Mouse (Mus musculus): ENCODE results near the gene Nova2.

The Nova2 gene

DNA sequence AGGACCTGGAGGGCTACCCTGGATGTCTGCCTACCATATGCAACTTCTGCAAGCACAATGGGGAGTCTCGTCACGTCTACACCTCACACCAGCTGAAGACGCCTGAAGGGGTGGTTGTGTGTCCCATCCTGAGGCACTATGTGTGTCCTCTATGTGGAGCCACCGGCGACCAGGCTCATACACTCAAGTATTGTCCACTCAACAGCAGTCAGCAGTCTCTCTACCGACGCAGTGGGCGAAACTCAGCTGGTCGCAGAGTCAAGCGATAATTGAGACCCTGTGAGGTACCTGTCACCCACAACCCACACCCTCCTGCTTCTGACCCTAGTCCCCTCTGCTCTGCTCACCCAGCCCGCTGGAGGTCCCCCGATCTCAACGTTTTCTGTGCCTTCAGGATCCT is 62.1 kb downstream of the Nova2 start:
- DNase-seq, result no peak

DNA sequence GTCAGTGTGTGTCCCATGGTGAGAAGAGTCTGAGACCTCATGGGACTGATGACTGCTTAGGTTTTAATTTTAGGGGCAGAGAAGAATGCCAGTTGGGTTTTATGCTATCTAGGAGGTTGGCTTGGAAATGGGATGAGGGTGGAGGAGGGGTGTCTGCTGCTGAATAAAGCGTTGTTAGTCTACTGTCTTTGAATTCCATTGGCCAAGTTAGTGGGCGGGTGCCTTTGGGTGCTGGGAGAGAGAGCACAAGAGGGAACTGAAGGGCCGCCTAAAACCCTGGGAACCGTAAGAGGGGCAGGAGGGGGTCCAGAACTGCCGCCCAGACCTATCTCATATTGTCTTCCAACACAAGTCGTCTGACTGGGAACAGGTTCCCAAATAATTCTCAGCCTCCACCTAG is 63.1 kb downstream of the Nova2 start:
- DNase-seq, result no peak

DNA sequence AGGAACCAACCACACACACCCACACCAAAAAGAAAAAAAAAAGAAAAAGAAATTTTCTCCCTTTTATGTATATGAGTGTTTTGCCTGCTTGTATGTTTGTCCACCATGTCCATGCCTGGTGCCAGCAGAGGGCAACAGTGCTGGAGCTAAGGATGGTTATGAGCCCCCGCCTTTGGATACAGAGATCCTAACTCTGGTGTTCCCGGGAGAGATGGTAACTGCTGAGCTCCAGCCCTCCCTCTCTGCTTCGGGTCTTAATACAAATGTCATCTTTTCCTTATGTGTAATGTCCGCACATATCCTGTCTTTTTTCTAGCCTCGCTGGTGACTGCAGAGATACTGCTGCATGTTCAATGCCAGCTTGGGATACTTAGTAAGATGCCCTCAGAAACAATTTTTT is 64.3 kb downstream of the Nova2 start:
- no peak for DNase-seq

DNA sequence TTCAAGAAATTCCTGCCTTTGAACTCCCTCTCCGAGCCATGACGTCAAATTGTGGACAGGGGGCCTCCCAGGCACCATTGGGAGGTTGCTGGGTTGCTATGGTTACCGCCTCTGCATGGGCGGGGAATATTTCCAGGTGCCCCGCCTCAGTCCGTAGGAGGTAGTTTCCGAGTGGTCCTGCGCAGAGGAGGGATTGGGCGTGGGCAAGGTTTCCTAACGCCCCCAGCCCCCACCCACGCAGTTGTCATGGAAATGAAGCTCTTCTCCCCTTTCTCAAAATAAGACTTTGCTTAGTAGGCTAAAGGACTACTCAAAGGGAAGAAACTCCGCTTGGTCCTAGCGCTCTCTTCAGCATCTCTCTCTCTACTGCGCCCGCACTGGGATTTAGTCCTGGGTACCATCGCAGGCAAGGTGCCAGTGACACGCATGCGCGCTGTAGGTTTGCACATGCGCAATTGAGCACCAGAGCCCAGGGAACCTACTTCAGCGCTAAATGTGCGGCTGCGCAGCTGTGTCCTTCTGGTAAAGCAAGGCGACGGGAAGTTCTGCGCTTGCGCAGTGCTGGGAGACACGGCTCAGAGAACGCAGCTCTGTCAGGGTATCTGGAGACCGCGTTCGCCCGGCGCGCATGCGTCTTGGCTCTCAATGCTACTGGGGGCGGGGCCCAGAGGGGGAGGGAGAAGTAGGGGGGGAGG is 65.1 kb downstream of the Nova2 start, which contains the start of gene Mypop:
Gene Mypop (plus strand): TSS at position 645 of the 695 bp plus-strand sequence.
- DNase-seq, result peak; percentile 98 to 99

- peak; percentile 25 to 49 for DNase-seq
These were observed 66.1 kb downstream of the Nova2 start for GRCm38 (mm10) chr7:18991660-18992293.

GRCm38 (mm10) chr7:18992294-18992675 is 66.6 kb downstream of the Nova2 start:
- DNase-seq, result peak in 1 of 2 experiments; percentile 33

- no peak for DNase-seq
These were observed 67.3 kb downstream of the Nova2 start for GRCm38 (mm10) chr7:18993036-18993435.

DNA sequence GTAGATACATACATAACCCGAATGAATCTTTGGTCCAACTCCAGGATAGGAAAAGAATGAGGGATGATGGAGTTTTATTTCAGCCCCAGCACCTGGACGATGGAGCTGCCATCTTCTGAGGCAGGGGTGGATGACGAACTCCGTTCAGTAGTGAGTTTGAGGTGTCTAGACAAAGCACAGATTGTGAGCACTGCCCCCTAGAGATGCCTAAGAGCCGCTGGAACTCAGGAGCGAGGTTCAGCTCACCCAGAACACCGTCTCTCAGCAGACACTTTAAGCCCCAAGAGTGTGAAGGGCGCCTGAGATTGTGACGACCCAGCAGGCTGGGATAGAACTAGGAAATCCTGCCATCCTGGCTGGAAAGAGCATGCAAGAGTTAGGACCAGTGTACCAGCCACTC is 73.1 kb downstream of the Nova2 start:
- no peak for DNase-seq

DNA sequence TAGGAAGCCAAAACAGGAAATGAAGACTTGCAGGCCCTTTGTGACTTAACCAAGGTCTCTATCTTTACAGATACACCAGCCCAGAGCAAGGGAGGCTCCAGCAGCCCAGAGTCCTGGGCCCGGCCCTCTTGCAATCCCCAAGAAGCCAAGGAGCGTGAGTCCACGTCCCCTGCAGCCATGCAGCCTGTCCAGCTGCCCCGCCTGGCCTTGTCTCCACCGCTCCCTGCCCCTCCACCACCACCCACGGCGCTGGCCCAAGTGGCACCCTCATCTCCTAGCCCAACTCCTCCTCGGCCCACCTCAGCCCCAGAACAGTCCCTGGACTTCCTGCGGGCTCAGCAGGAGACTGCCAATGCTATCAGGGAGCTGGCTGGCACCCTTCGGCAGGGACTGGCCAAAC is 74.7 kb downstream of the Nova2 start:
- DNase-seq, result peak; percentile 44 to 61

DNA sequence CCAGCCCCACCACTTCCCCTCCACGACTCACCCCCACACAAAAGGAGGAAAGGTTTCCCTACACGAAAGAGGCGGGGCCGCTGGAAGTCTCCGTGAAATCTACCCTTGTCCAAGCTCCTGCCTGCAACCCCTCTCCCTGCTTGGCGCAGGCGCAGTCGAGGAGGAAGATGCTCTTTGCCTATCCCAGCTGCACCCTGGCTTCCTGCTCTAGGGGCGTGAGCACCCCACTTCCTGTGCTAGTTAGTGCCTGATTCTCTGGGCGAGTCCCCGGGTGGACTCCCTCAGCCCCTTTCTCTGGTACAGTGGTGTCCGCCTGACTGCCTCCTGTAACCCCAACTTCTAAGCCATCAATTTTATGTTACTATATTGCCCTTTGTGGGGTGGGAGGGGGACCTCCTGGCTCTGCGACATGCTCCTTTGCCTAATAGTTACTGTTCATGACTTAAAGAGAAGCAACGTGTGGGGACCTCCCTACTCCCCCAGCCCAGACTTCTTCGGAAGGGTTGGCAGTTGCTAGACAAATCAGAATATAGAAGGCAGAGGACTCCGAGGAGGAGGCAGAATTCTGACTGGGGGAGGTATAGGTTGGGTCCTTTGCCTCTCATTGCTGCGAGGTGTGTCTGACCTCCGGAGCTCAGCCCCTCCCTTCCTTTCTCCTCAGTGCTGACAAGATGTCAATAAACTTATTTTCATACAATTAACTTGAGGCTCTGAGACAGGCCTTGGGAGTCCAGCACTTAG is 75.5 kb downstream of the Nova2 start:
- DNase-seq, result peak; percentile 92 to 96

DNA sequence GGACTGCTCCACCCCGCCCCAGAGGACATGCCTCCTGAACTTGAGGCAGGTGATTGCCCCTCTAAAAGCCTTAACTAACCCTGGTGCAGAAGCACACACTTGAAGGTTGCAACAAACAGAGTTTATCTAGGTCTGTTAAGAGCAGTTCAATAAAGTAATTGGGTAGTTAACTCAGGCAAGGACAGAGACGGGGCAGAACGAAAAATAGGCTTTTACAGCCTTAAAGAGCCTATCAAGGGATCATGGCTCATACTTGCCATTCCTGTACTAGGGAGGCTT is 76.1 kb downstream of the Nova2 start:
- no peak for DNase-seq

DNA sequence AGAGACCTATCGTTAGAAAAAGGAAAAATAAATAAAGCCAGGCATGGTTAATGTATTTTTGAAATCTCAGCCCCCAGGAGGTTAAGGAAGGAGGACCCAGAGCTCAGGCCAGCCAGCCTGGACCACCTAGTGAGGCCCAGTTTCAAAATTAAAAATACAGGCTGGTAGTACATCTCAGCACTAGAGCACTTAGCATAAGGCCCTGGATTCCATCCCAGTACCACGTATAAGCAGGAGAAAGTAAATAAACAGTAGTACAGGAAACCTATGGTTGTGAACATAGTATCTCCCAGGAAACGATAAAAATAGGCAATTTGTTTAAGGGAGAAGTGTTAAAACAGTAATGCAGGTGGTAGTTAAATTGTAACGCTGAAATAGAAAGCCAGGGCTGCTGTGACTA is 76.4 kb downstream of the Nova2 start:
- no peak for DNase-seq

GRCm38 (mm10) chr7:19002848-19003498 is 77.3 kb downstream of the Nova2 start:
- DNase-seq, result peak; percentile 63 to 65

GRCm38 (mm10) chr7:19003902-19004630 is 78.4 kb downstream of the Nova2 start, which contains the start of gene Irf2bp1:
TSS of gene Irf2bp1 (plus strand) at chr7:19004044.
- peak; percentile 90 to 93 for DNase-seq

DNA sequence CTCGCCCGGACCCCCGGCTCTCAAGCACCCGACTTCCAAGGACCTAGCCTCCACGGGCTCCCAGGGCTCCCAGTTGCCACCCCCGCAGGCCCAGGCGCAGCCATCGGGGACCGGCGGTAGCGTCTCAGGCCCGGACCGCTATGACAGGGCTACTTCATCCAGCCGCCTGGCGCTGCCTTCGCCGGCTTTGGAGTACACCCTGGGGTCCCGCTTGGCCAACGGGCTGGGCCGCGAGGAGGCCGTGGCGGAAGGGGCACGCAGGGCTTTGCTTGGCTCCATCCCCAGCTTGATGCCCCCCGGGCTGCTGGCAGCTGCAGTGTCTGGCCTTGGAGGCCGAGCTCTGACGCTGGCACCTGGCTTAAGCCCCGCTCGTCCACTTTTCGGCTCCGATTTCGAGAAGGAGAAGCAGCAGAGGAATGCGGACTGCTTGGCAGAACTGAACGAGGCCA is 79.0 kb downstream of the Nova2 start:
- peak in 1 of 2 experiments; percentile 56 for DNase-seq

DNA sequence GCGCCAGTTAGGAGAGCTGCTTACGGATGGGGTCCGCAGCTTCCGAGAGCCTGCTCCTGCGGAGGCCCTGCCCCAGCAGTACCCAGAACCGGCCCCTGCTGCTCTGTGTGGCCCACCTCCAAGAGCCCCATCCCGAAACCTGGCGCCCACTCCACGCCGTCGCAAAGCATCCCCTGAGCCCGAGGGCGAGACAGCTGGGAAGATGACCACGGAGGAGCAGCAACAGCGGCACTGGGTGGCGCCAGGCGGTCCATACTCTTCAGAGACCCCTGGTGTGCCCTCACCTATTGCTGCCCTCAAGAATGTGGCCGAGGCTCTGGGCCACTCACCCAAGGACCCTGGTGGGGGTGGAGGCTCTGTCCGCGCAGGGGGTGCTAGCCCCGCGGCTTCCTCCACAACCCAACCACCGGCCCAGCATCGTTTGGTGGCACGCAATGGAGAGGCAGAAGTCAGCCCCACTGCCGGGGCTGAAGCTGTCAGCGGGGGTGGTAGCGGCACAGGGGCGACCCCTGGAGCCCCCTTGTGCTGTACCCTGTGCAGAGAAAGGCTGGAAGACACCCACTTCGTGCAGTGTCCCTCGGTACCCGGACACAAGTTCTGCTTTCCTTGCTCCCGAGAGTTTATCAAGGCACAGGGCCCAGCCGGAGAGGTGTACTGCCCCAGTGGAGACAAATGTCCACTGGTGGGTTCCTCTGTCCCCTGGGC is 79.9 kb downstream of the Nova2 start:
- peak in 1 of 2 experiments; percentile 39 for DNase-seq

GRCm38 (mm10) chr7:19006476-19006875 is 80.8 kb downstream of the Nova2 start:
- peak; percentile 71 to 75 for DNase-seq

GRCm38 (mm10) chr7:19007026-19007977 is 81.6 kb downstream of the Nova2 start:
- no peak for DNase-seq

- no peak for DNase-seq
These were observed 84.9 kb downstream of the Nova2 start for GRCm38 (mm10) chr7:19010581-19010980.

- DNase-seq, result no peak
These were observed 86.4 kb downstream of the Nova2 start for GRCm38 (mm10) chr7:19012025-19012621.
